Mouse (Mus musculus): ENCODE measurements around the gene Klhl5. TPM values are rescaled to one million over a fixed set of nuclear protein-coding genes. Genes with fewer than 3 reads are reported as not detected.

The Klhl5 gene
- polyA plus RNA-seq, 1 experiment, result 11.3 TPM

DNA sequence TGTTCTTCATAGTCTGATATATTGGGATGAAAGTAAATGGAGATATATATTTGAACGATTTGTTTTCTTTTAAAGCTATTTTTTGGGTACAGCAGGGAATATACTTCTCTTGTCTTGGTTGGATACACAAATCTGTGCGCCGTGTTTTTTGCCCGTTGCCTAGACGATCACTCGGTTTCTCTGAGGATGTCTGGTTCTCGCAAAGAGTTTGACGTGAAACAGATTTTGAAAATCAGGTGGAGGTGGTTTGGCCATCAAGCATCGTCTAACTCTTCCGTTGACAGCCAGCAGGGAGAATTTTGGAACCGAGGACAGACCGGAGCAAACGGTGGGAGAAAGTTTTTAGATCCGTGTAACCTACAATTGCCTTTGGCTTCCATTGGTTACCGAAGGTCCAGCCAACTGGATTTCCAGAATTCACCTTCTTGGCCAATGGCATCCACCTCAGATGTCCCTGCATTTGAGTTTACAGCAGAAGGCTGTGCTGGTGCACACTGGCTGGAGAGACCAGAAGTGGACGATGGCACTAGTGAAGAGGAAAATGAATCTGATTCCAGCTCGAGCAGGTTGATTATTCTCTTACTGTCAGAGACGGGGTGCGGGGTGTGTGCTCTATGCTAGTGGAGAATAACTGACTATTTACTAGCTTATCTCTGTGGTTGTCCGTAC, 24.0 kb downstream of the Klhl5 start:
- Histone ChIP-seq H3K4me3 (ENCODE audit: control insufficient read depth, insufficient read depth, low read length) (no peak overlapping the region), H3K4me1 (replicated peaks; ENCODE audit: control insufficient read depth, insufficient read depth, low read length) (no peaks in the 10 kb centered on the region; the same call in 1 of the 2 replicates), H3K27ac (ENCODE audit: control insufficient read depth, insufficient read depth, low read length) (no peak overlapping the region), H3K27me3 (ENCODE audit: control insufficient read depth, insufficient read depth, low read length) (no peaks in the 10 kb centered on the region), H3K36me3 (ENCODE audit: control insufficient read depth, insufficient read depth, low read length) (no peaks in the 10 kb centered on the region)
- DNase-seq, result no peak
- WGBS, result 88% methylated on average over 20 of the region's 20 CpGs
- TF ChIP-seq POLR2A (IDR thresholded peaks at IDR 0.05; ENCODE audit: control insufficient read depth, extremely low read depth, insufficient read depth, low read length, poor library complexity) (no peak), CTCF (IDR thresholded peaks at IDR 0.05; ENCODE audit: borderline replicate concordance, control insufficient read depth, extremely low read depth, insufficient read depth, low read length, poor library complexity) (no peak)

GRCm38 (mm10) chr5:65136159-65136558, 28.8 kb downstream of the Klhl5 start:
- no peaks in the 10 kb centered on the region for H3K36me3 ChIP-seq (ENCODE audit: control insufficient read depth, insufficient read depth, low read length)
- H3K4me3 ChIP-seq (ENCODE audit: control insufficient read depth, insufficient read depth, low read length), result no peak overlapping the region
- no peak overlapping the region for H3K27ac ChIP-seq (ENCODE audit: control insufficient read depth, insufficient read depth, low read length)
- no peaks in the 10 kb centered on the region; the same call in 1 of the 2 replicates for H3K4me1 ChIP-seq (replicated peaks; ENCODE audit: control insufficient read depth, insufficient read depth, low read length)
- TF ChIP-seq CTCF (IDR thresholded peaks at IDR 0.05; ENCODE audit: borderline replicate concordance, control insufficient read depth, extremely low read depth, insufficient read depth, low read length, poor library complexity) (no peak), POLR2A (IDR thresholded peaks at IDR 0.05; ENCODE audit: control insufficient read depth, extremely low read depth, insufficient read depth, low read length, poor library complexity) (no peak)
- H3K27me3 ChIP-seq (ENCODE audit: control insufficient read depth, insufficient read depth, low read length), result no peaks in the 10 kb centered on the region
- DNase-seq, result no peak
- 52% methylated on average over 7 of the region's 7 CpGs for WGBS

GRCm38 (mm10) chr5:65137073-65137472, 29.7 kb downstream of the Klhl5 start:
- H3K4me3 ChIP-seq (ENCODE audit: control insufficient read depth, insufficient read depth, low read length), result no peak overlapping the region
- TF ChIP-seq CTCF (IDR thresholded peaks at IDR 0.05; ENCODE audit: borderline replicate concordance, control insufficient read depth, extremely low read depth, insufficient read depth, low read length, poor library complexity), result no peak
- TF ChIP-seq POLR2A (IDR thresholded peaks at IDR 0.05; ENCODE audit: control insufficient read depth, extremely low read depth, insufficient read depth, low read length, poor library complexity), result no peak
- DNase-seq, result no peak
- no peaks in the 10 kb centered on the region for H3K27me3 ChIP-seq (ENCODE audit: control insufficient read depth, insufficient read depth, low read length)
- WGBS, result 96% methylated on average over 6 of the region's 6 CpGs
- H3K4me1 ChIP-seq (replicated peaks; ENCODE audit: control insufficient read depth, insufficient read depth, low read length), result no peaks in the 10 kb centered on the region; the same call in 1 of the 2 replicates
- no peak overlapping the region for H3K27ac ChIP-seq (ENCODE audit: control insufficient read depth, insufficient read depth, low read length)
- no peaks in the 10 kb centered on the region for H3K36me3 ChIP-seq (ENCODE audit: control insufficient read depth, insufficient read depth, low read length)

DNA sequence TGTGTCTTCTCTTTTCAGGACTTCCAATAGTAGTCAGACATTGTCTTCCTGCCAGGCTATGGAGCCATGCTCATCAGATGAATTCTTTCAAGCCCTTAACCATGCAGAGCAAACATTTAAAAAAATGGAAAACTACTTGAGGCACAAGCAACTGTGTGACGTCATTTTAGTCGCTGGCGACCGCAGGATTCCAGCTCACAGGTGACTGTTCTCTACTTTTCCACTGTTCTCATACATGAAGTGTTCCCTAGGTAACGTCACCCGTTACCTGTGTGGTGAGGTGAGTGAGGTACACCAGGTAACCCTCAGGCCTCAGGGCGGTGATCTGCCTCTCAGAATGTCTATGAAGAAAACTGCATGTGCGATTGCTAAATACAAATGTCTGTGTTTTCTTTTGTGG, 33.9 kb downstream of the Klhl5 start:
- no peaks in the 10 kb centered on the region for H3K27me3 ChIP-seq (ENCODE audit: control insufficient read depth, insufficient read depth, low read length)
- DNase-seq, result no peak
- no peak overlapping the region for H3K27ac ChIP-seq (ENCODE audit: control insufficient read depth, insufficient read depth, low read length)
- H3K36me3 ChIP-seq (ENCODE audit: control insufficient read depth, insufficient read depth, low read length), result no peaks in the 10 kb centered on the region
- WGBS, result 98% methylated on average over 8 of the region's 8 CpGs
- H3K4me3 ChIP-seq (ENCODE audit: control insufficient read depth, insufficient read depth, low read length), result no peak overlapping the region
- TF ChIP-seq POLR2A (IDR thresholded peaks at IDR 0.05; ENCODE audit: control insufficient read depth, extremely low read depth, insufficient read depth, low read length, poor library complexity) (no peak), CTCF (IDR thresholded peaks at IDR 0.05; ENCODE audit: borderline replicate concordance, control insufficient read depth, extremely low read depth, insufficient read depth, low read length, poor library complexity) (no peak)
- no peaks in the 10 kb centered on the region; the same call in 1 of the 2 replicates for H3K4me1 ChIP-seq (replicated peaks; ENCODE audit: control insufficient read depth, insufficient read depth, low read length)

GRCm38 (mm10) chr5:65142247-65142646, 34.9 kb downstream of the Klhl5 start:
- 98% methylated on average over 6 of the region's 6 CpGs for WGBS
- no peak for TF ChIP-seq CTCF (IDR thresholded peaks at IDR 0.05; ENCODE audit: borderline replicate concordance, control insufficient read depth, extremely low read depth, insufficient read depth, low read length, poor library complexity)
- Histone ChIP-seq H3K4me3 (ENCODE audit: control insufficient read depth, insufficient read depth, low read length) (no peak overlapping the region), H3K36me3 (ENCODE audit: control insufficient read depth, insufficient read depth, low read length) (no peaks in the 10 kb centered on the region), H3K4me1 (replicated peaks; ENCODE audit: control insufficient read depth, insufficient read depth, low read length) (no peaks in the 10 kb centered on the region), H3K27me3 (ENCODE audit: control insufficient read depth, insufficient read depth, low read length) (no peaks in the 10 kb centered on the region), H3K27ac (ENCODE audit: control insufficient read depth, insufficient read depth, low read length) (no peak overlapping the region)
- no peak for DNase-seq

DNA sequence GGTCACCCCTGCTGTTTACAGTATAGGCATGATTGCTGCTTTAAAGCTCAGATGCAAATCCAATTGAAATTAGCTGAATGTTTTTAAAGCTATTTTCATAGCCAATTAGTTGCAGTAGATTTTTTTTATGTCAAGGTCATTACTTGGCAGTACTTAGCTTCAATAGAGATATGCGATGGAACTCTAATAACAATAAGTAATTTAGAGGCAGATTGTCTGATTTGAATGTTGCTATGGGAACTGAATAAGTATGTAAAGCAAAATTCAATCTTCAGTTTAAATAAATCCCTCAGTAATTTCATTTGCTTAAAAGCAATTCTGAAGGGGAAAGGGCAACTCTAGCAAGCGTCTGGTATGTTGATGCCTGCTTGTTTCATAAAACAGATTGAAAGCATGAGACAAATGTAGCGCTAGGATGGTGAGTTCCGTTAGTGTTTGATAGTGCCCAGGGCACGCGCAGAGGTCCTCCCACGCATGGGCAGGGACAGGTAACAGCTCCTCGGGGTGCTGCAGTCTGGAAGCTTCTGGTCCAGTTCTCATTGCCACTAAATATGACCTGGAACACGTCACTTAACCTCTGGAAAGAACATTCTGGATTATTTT, 38.3 kb downstream of the Klhl5 start:
- no peak for DNase-seq

More for the DNA sequence above, 38.3 kb downstream of the Klhl5 start:
- no peak for TF ChIP-seq CTCF (IDR thresholded peaks at IDR 0.05; ENCODE audit: borderline replicate concordance, control insufficient read depth, extremely low read depth, insufficient read depth, low read length, poor library complexity)
- no peak for TF ChIP-seq POLR2A (IDR thresholded peaks at IDR 0.05; ENCODE audit: control insufficient read depth, extremely low read depth, insufficient read depth, low read length, poor library complexity)
- H3K27me3 ChIP-seq (ENCODE audit: control insufficient read depth, insufficient read depth, low read length), result no peaks in the 10 kb centered on the region
- WGBS, result 98% methylated on average over 9 of the region's 9 CpGs
- H3K4me1 ChIP-seq (replicated peaks; ENCODE audit: control insufficient read depth, insufficient read depth, low read length), result no peaks in the 10 kb centered on the region
- H3K4me3 ChIP-seq (ENCODE audit: control insufficient read depth, insufficient read depth, low read length), result no peak overlapping the region
- H3K27ac ChIP-seq (ENCODE audit: control insufficient read depth, insufficient read depth, low read length), result no peak overlapping the region
- H3K36me3 ChIP-seq (ENCODE audit: control insufficient read depth, insufficient read depth, low read length), result no peaks in the 10 kb centered on the region

Data from thymus, adult 2 months (tissue).